Mouse (Mus musculus): ENCODE measurements around the gene Ccdc51. TPM values are rescaled to one million over a fixed set of nuclear protein-coding genes. Genes with fewer than 3 reads are reported as not detected.

Ccdc51 gene
- total RNA-seq, 2 experiments from 2014 or later = 7.9 to 8.4 TPM

DNA sequence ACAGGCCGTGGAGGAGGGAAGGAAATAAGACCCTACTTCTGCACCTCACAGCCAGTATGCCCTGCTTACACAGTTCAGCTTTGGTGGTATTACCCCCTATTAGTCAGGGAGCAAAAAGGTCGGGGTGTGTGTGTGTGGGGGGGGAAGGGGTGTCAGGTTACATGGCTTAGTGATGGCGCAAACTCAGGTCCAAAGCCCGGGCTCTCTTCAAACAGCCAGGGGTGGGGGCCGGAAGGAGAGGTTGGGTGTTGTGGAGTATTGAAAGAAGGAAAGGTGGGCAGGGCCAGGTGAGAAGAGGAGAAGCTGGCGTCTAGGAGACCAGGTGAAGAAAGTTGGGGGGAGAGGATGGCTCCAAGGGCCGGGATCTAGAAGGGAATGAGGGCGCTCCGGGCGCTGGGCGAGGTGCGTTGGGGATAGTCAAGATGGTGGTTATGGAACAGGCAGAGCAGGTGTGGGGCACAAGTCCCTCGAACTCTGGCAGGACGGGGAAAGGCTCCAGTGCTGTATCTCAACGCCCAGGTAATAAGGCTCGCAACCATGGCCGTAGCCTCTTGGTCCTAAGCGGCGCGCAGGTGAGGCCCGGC is 12.4 kb downstream of the Ccdc51 start:
- DNase-seq = no peak
- intact Hi-C loops (cut with DNase I) = no loop called here

DNA sequence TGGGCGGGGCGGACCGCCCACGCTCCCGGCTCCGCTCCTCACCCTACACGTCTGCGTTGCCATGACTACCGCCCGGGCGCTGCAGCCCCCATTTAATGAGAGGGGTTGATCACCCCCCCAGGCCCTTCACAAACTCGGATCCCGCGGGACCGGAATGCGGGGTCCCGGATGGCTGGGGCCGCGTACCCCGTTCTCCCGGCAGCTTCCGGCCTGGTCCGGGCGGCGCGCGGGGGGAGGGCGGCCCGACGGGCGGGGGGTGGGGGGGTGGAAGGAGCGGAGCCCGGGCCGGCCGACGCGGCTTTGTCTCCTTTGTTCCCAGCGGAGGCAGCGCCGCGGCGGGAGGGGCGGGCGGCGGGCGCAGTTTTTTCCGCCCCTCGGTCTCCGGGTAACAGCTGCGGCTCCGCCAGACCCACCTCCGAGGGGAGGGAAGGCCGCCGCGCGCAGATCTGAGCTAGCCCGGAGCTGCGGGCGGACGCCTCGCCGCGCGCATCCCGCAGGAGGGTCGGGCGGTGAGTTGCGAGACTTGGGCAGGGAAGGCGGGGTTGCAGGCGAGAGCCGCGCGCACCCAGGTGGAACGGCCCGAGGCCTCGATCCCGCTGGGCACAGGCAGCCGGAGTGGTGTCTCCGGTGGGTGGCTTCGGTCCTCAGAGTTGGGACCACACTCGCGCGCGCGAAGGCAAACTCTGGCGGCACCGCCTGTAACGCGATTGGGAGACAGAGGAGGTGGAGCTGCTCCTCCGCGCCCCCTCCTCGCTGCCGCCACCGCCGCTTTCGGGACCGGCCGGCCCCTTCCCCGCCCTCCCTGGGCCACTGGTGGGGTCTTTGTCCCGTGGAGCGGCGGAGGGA is 13.1 kb downstream of the Ccdc51 start, which contains the start of gene Plxnb1:
Plxnb1 (plus strand) TSS at position 253 of the 846 bp plus-strand sequence.
- DNase-seq = peak; percentile 91
- intact Hi-C loops (cut with DNase I) = no loop called here

DNA sequence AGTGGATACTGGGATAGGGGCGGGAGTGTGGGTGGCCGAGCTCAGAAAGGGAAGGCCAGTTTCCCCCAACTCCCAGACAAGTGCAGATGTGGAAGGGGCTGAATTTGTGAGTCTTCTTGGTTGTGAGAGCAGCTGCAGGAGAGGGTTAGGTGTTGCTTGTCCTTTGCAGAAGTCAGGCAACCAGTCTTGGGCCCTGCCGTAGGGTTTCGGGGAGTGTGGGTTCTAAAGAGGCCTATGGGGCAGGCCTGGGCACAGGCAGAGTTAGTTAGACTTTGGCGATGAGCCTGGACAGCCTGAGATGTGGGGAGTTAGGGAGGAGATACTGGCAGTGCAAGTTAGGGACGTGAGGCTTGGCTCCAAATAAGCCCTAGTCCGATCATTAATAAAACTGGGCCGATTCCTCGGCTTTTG is 14.0 kb downstream of the Ccdc51 start:
- intact Hi-C loops (cut with DNase I) = no loop called here
- DNase-seq = peak; percentile 43

DNA sequence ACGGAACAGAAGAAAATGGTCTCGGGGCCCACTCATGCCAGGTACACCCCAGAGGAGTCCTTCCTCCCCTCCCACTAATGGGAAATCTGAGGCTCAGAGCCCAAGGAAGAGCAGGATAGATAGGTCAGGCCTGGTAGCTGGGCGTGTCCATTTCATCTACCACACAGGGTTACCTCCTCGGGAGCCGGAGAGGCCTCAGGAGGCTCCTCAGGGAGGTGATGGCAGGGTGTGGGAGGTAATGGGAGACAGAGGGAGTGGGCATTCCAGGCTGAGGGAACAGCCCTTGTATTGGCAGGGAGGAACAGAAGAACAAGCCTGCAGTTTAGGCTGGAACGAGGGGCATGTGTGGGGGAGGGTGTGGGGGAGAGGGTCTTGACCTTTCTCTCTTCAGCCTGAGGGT is 14.6 kb downstream of the Ccdc51 start:
- intact Hi-C loops (cut with DNase I) = no loop called here
- DNase-seq = no peak

DNA sequence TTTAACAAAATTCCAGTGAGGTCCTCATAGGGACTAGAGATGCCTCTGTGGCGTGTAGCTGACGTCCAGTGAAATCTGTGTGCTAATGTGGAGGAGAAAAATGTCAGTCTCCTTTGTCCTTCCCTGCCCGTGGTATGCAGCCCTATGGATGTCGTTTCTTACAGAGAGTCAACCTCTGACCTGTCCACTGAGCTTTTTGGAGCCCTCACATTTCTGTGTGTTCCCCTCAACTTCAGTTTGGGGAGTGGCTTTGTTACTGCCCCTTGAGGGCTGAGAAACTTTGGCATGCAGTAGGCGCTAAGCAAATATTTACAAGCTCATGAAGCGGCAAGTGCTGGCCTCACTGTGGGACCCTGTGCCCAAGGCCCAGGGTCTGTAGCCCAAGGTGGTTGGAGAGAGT is 15.0 kb downstream of the Ccdc51 start:
- no peak for DNase-seq
- intact Hi-C loops (cut with DNase I) = no loop called here

DNA sequence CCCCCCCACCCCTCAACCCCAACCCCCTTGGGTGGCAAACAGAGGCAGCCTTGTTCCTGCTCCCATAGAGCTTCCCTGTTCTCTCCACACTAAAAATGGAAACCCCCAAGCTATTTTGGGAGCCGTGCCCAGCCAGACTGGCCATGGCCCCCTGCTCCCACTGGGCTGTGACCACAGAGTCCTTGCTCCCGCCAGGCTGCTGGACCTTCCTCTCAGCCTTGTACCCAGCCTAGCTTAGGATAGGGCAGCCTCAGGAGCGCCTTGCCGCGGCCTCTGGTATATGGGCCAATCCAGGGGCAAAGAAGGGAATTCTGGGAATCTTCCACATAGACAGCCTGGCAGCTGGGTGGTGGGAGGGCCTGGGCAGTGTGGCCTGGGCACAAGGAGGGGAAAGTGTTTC is 15.5 kb downstream of the Ccdc51 start:
- DNase-seq = peak; percentile 77
- intact Hi-C loops (cut with DNase I) = no loop called here

DNA sequence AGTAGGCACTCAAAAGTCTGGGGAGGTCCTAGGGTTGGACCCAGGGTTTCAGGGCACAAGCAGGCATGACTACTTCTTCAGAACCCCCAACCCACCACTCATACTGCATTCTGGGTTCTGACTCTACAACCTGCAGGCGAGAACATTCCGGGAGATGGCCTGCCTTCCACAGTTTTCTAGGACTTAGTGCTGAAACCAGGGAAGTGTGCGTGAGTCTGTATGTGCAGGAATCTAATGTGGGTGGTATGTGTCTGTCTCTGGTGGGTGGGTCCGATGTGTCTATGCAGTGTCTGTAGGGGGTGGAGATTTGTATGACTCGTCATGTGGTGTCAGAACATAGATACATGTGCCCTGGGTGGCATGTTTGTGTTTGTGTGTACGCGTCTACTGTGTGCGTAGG is 16.1 kb downstream of the Ccdc51 start:
- intact Hi-C loops (cut with DNase I) = no loop called here
- DNase-seq = no peak

DNA sequence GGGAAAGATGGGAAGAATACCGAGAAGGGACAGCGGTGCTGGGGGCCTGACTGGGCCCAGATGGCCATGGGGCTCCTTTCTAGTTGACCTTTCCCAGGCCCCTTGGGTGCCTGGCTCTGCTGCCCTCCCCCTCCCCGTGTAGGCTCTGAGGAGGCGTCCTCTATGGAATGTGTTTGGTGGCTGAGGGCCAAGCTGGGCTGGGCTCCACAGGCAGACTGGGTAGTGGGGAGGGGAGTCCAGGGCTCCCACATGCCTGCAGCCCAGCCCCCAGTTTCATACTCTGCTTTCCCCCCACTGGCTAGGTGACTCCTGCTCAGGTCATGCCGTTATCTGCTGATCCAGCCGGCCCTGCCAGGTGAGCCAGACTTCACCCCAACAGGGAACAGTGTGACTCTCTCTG is 16.7 kb downstream of the Ccdc51 start:
- intact Hi-C loops (cut with DNase I) = no loop called here
- DNase-seq = peak; percentile 66

DNA sequence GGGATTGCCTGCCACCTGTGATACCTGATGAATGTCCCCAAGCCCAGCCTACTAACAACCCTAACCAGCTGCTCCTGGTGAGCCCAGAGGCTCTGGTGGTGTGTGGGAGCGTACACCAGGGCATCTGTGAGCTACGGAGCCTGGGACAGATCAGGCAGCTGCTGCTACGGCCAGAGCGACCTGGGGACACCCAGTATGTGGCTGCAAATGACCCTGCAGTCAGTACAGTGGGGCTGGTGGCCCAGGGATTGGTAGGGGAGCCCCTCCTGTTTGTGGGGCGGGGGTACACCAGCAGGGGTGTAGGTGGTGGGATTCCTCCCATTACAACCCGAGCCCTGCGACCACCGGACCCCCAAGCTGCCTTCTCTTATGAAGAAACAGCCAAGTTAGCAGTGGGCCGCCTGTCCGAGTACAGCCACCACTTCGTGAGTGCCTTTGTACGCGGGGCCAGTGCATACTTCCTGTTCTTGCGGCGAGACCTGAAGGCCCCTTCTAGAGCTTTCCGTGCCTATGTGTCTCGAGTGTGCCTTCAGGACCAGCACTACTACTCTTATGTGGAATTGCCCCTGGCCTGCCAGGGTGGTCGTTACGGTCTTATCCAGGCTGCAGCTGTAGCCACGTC is 18.1 kb downstream of the Ccdc51 start:
- intact Hi-C loops (cut with DNase I) = no loop called here
- DNase-seq = no peak

DNA sequence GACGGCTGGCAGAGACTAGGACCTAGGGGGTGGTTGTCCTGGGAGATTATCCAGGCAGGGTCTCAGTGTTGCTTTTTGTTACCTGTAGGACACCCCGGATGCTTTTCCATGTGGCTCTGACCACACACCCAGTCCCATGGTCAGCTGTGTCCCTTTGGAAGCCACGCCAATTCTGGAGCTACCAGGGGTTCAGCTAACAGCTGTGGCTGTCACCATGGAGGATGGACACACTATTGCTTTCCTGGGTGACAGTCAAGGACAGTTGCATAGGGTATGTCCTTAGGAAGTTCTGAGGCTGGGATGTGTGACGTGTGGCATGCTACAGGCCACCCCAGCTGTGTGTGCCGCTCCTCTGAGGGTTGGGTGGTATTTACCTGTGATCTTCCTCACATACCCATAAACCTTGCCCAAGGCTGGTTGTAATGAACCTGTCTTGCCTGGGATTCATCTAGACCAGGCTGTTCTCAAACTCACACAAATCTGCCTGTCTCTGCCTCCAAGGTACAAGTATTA is 19.7 kb downstream of the Ccdc51 start:
- DNase-seq = no peak
- intact Hi-C loops (cut with DNase I) = no loop called here

DNA sequence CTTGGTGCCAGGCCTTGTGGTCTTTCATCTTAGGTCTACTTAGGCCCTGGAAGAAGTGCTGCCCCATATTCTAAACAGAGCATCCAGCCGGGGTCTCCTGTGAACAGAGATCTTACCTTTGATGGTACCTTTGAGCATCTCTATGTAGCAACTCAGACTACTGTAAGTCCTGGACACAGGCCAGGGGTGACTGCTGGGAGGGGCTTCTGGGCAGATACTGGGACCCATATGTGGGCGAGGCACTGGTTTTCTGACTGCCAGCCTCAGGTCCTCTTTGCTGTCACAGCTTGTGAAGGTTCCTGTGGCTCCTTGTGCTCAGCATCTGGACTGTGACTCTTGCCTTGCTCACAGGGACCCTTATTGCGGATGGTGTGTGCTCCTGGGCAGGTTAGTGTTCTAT is 20.2 kb downstream of the Ccdc51 start:
- no peak for DNase-seq
- intact Hi-C loops (cut with DNase I) = no loop called here

DNA sequence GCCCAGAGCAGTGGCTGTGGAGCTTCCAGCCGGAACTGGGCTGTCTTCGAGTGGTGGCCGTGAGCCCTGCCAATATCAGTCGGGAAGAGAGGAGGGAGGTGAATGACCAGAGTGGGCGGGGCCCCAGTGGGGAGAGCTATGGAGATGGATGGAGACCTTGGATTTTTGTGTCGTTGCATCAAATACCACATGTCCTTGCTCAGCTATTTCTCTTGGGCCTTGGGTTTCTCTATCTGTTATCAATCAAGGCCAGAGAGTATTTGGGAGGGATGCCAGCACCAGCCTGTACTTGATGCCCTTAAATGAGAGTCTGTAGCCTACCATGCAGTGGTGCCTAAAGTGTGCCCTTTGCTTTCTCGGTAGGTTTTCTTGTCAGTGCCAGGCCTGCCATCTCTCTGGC is 21.0 kb downstream of the Ccdc51 start:
- intact Hi-C loops (cut with DNase I) = no loop called here
- DNase-seq = no peak

DNA sequence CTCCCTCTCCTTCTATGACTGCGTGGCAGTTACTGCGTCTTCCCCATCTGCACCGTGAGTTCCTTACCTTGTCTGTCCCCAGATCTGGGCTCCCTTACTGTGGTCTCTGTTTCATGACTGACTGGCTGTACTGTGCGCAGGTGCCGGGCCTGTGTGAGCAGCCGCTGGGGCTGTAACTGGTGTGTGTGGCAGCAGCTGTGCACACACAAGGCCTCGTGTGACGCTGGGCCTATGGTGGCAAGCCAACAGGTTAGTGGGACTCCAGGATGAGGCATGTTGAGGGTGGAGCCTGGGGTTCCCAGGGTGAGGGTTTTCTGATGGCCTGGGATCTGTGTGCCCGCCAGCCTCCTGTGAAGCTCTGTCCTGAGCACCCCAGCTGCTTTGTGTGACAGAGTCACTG is 21.8 kb downstream of the Ccdc51 start:
- DNase-seq = no peak

DNA sequence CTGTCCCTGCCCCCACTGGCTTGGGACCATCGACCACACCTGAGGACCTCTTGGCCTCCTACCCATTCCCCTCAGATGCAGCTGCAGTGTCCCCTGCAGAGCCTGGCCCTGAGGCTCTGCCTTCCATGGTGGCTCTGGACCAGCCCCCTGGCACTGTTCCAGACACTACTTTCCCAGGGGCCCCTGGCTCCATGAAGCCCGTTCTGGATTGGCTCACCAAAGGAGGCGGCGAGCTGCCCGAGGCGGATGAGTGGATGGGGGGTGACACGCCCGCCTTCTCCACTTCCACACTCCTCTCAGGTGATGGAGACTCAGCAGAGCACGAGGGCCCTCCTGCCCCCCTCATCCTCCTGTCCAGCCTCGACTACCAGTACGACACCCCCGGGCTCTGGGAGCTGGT is 22.7 kb downstream of the Ccdc51 start:
- DNase-seq = peak; percentile 66
- intact Hi-C loops (cut with DNase I) = no loop called here

More for the DNA sequence above, 21.8 kb downstream of the Ccdc51 start:
- intact Hi-C loops (cut with DNase I) = no loop called here

DNA sequence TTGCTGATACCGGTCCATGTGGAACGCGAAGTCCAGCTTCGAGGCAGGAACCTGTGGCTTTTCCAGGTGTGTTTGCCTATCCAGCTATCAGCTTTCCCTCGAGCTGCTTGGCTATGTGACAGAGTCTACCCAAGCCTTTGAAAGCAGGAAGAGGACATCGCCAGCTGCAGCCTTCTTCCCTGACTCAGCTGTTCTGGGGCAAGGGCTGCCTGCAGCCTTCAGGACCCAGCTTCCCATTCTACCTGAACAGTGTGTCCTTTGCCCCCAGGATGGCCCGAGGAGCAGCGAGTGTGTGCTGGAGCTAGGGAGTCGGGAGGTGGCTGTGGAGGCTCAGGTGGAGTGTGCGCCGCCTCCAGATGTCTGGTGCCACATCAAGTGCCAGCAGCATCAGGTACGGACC is 23.4 kb downstream of the Ccdc51 start:
- intact Hi-C loops (cut with DNase I) = no loop called here
- no peak for DNase-seq

DNA sequence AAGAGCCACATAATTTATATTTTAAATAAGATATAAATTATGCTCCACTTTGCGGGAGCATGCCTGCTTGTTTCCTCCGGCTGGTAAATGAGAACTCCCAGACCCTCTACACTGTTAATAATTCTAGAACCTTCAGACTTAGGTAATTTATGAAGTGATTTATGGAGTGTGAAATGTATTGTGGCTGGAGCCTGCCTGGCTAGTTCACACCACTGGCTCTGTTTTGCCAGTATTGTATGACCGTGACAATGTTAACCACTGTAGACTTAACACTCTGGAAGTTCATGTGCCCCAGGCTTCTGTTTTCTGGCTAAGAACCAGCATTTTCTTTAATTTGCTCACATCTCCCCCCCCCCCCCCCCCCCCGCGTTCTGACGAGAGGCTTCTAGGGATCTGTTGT is 25.0 kb downstream of the Ccdc51 start:
- no peak for DNase-seq
- intact Hi-C loops (cut with DNase I) = no loop called here

DNA sequence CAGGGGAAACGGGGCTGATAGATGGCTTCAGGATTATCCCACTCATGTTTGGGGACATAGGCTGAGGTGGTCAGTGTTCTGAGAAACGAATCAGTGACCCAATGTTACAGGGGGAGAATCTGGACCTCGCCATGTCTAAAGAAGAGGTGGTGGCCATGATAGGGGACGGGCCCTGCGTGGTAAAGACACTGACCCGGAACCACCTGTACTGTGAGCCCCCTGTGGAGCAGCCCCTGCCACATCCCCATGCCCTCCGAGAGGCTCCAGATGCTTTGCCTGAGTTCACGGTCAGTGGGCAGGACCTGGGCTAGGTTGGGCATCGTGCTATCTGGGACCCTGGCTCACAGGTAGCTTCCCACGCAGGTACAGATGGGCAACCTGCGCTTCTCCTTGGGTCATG is 27.9 kb downstream of the Ccdc51 start:
- intact Hi-C loops (cut with DNase I) = no loop called here
- no peak for DNase-seq

DNA sequence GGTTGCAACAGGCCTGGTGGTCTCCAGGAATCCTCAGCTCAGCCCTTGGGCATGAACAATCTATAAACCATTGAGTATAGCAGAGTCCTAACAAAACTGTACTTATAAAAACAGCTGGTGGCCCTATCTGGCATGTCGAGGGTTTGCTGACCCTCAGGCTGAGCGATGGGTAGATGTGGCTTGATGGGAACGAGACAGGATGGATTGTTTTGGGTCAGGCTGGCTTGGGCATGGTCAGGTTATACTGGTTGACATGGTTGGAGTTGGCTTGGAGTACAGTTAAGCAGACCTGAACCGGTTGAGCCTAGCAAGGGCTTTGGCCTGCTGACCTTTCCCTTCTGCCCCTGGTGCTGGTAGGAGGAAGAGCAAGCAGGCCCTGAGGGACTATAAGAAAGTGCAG is 28.8 kb downstream of the Ccdc51 start:
- intact Hi-C loops (cut with DNase I) = no loop called here
- no peak for DNase-seq

DNA sequence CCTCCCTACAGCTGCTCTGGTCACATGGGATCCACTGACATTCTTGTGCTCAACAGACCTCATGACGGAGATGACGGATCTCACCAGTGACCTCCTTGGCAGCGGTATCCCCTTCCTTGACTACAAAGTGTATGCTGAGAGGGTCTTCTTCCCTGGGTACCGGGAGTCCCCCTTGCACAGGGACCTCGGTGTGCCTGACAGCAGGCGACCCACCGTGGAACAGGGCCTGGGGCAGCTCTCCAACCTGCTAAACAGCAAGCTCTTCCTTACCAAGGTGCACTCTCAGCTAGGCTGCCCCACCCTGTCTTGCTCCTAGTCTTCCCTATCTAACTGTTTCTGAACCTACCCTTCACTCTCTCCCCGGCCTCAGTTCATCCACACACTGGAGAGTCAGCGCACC is 29.3 kb downstream of the Ccdc51 start:
- DNase-seq = no peak
- intact Hi-C loops (cut with DNase I) = no loop called here

DNA sequence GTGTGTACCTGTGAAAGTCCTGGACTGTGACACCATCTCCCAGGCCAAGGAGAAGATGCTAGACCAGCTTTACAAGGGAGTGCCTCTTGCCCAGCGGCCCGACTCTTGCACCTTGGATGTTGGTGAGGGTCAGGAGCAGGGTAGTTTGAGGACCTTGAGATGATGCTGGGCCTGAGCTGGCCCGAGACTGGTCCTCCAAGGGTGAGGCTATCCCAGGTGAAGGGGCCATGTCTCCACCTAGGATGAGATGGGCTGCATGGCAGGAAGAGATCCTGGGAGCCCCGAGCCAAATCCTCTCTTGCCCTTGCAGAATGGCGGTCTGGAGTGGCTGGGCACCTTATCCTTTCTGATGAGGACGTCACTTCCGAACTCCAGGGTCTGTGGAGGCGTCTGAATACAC is 31.0 kb downstream of the Ccdc51 start:
- no peak for DNase-seq

DNA sequence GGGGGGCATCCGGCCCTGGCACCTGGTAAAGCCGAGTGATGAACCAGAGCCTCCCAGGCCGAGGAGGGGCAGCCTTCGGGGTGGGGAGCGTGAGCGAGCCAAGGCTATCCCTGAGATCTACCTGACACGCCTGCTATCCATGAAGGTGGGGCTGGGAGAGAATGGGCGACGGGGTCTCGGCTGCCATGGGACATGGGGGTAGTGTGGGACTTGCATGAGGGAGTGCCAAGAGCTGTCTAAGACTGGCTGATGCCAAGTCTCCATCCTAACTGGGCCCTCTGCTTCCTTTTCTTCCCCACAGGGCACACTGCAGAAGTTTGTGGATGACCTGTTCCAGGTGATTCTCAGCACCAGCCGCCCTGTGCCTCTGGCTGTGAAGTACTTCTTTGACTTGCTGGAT is 32.0 kb downstream of the Ccdc51 start:
- intact Hi-C loops (cut with DNase I) = no loop called here
- no peak for DNase-seq

More for the DNA sequence above, 31.0 kb downstream of the Ccdc51 start:
- intact Hi-C loops (cut with DNase I) = no loop called here

DNA sequence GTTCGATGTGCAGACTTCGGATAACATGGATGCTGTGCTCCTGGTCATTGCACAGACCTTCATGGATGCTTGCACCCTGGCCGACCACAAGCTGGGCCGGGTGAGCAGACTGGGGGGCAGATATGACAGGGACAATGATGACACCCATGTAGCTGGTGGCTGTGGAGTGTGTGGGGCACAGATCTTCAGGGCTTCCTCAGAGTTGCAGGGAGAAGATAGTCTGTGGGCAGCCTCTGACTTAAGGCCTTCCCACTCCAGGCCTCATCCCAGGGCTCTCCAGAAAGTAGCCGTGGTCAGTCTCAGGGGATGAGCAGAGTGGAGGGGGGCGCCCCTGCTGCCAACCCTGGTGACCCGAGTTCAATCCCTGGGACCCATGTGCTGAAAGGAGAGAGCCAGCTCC is 32.6 kb downstream of the Ccdc51 start:
- intact Hi-C loops (cut with DNase I) = no loop called here
- no peak for DNase-seq

Data from left cerebral cortex, postnatal 4 days (tissue).